Mouse (Mus musculus): Measurements from ENCODE around the gene Zfp710. TPM values are rescaled to one million over a fixed set of nuclear protein-coding genes. Genes with fewer than 3 reads are reported as not detected.

Gene Zfp710
- polyA plus RNA-seq, 1 experiment, result 0.20 TPM

DNA sequence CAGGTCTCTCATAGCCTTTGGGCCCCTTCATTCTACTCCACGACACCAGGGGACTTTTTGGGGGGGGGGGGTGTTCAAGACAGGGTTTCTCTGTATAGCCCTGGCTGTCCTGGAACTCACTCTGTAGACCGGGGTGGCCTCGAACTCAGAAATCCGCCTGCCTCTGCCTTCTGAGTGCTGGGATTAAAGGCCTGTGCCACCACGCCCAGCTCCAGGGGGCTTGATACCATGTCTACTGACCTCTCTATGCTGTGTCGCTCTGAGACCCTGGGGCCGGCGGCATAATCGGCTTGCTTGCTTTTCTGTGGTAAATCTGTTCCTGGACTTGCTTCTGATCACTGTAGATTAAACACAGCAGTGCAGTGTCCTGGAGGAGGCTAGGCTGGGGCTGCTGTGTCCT is 46.6 kb downstream of the Zfp710 start:
- no peak overlapping the region for H3K4me3 ChIP-seq (replicated peaks)
- no peaks in the 10 kb centered on the region for H3K36me3 ChIP-seq (ENCODE audit: control insufficient read depth)
- no peaks in the 10 kb centered on the region for H3K27me3 ChIP-seq (ENCODE audit: control insufficient read depth)
- peaks cover 25% of the 10 kb centered on the region for H3K4me1 ChIP-seq (ENCODE audit: control insufficient read depth)
- TF ChIP-seq GATA1 (IDR thresholded peaks at IDR 0.05; ENCODE audit: low read length), result no peak
- no peak for TF ChIP-seq TAL1 (IDR thresholded peaks at IDR 0.05; ENCODE audit: low read length)
- H3K9me3 ChIP-seq (ENCODE audit: control insufficient read depth, low read length), result no peaks in the 10 kb centered on the region

DNA sequence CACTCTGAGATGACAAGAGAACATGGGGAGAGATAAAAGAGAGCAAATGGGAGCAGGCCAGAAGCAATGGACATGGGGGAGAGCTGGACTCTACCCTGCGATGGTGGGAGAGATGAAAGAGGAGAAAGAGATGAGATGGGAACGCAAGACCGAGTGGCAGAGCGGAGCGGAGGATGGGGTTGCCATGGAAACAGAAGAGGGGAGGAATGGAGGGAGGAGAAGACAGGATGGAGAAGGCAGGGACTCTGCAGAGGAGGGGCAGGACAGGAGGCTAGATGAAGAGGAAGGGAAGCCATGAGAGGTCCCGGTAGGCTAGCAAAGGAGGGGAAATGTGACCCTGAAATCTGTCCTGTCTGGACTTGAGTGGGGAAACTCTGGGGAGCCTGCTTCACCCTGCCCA is 47.7 kb downstream of the Zfp710 start:
- TF ChIP-seq TAL1 (IDR thresholded peaks at IDR 0.05; ENCODE audit: low read length) (no peak), GATA1 (IDR thresholded peaks at IDR 0.05; ENCODE audit: low read length) (no peak)
- Histone ChIP-seq H3K4me1 (ENCODE audit: control insufficient read depth) (peaks cover 36% of the 10 kb centered on the region), H3K9me3 (ENCODE audit: control insufficient read depth, low read length) (no peaks in the 10 kb centered on the region), H3K4me3 (replicated peaks) (no peak overlapping the region), H3K36me3 (ENCODE audit: control insufficient read depth) (no peaks in the 10 kb centered on the region), H3K27me3 (ENCODE audit: control insufficient read depth) (no peaks in the 10 kb centered on the region)

DNA sequence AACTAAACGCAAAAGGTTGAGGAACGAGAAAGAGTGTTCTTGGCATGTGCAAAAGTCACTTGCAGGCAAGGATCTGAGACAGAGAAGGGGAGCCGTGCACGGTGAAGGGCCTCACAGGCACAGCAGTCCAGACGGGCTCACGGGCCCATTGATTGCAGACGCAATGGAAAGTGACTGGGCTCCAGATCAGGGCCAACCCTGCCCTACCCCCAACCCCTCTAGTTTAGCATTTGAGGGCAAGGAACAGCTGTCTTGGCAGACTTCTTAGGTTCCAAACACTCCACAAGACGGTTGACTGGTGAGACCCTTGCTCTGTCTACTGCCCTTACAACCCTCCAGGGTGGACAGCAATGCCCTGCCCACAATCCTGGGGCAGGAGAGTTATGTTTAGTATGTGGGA is 48.9 kb downstream of the Zfp710 start:
- TF ChIP-seq GATA1 (IDR thresholded peaks at IDR 0.05; ENCODE audit: low read length), result no peak
- TF ChIP-seq TAL1 (IDR thresholded peaks at IDR 0.05; ENCODE audit: low read length), result no peak
- no peaks in the 10 kb centered on the region for H3K36me3 ChIP-seq (ENCODE audit: control insufficient read depth)
- H3K4me1 ChIP-seq (ENCODE audit: control insufficient read depth), result peaks cover 42% of the 10 kb centered on the region
- no peaks in the 10 kb centered on the region for H3K9me3 ChIP-seq (ENCODE audit: control insufficient read depth, low read length)
- no peaks in the 10 kb centered on the region for H3K27me3 ChIP-seq (ENCODE audit: control insufficient read depth)
- H3K4me3 ChIP-seq (replicated peaks), result no peak overlapping the region

DNA sequence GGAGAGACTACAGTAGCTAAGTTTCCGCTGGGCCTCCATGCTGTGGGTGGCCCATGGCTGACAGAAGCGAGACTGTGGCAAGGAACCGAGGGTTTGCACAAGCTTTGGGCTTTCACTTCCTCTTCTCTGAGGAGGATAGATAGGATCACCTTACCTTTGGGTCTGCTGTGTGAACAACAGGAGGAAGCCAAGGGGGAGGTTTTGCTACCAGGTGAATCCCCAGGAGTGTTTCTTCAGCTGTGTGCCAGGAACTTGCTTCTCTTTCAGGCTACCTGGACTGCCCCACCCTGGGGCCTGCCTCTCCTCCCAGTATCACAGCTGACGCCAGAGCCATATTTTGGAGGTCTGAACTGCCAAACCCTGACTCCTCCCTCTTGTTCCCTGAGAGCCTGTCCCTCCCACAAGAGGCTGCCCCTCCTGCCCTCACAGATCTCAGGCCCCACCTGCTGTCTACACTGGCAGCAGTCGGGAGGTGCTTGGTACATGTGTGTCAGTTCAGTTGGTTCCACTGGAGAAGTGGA is 50.4 kb downstream of the Zfp710 start:
- no peak for TF ChIP-seq GATA1 (IDR thresholded peaks at IDR 0.05; ENCODE audit: low read length)
- TF ChIP-seq TAL1 (IDR thresholded peaks at IDR 0.05; ENCODE audit: low read length), result no peak
- Histone ChIP-seq H3K36me3 (ENCODE audit: control insufficient read depth) (no peaks in the 10 kb centered on the region), H3K4me1 (ENCODE audit: control insufficient read depth) (peaks cover 44% of the 10 kb centered on the region), H3K4me3 (replicated peaks) (peak overlapping the region; percentile 2), H3K27me3 (ENCODE audit: control insufficient read depth) (no peaks in the 10 kb centered on the region), H3K9me3 (ENCODE audit: control insufficient read depth, low read length) (no peaks in the 10 kb centered on the region)

DNA sequence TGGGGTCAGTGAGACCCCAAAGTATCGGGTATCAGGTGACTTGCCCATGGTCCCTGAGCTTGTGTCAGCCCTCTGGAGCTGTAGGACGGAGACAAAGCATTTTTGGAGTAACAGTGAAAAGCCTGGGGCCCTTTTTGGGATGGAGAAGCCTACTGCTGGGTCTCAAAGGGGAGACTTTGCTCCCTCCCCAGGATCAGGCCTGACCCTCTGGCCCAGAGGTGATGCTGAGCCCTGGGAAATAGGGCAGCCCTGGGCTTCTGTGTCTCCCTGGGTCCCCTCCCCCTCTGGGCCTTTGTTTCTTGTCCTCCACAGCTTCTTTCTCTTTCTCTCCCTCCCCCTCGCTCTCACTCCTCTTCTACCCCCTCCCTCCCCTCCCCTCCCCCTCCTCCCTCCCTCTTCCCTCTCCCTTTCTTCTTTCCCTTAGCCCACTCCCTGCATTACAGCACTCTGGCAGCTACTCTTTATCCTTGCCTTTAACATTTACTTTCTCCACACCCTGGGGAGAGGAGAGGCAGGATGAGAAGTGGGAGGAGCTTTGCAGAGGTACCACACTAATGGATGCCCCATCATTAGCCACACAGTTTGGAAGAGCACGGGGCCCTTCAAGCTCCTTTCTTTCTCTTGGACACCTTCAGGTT is 51.5 kb downstream of the Zfp710 start:
- Histone ChIP-seq H3K36me3 (ENCODE audit: control insufficient read depth) (no peaks in the 10 kb centered on the region), H3K9me3 (ENCODE audit: control insufficient read depth, low read length) (no peaks in the 10 kb centered on the region), H3K4me1 (ENCODE audit: control insufficient read depth) (peaks cover 41% of the 10 kb centered on the region), H3K4me3 (replicated peaks) (no peak overlapping the region), H3K27me3 (ENCODE audit: control insufficient read depth) (no peaks in the 10 kb centered on the region)
- no peak for TF ChIP-seq GATA1 (IDR thresholded peaks at IDR 0.05; ENCODE audit: low read length)
- TF ChIP-seq TAL1 (IDR thresholded peaks at IDR 0.05; ENCODE audit: low read length), result no peak

DNA sequence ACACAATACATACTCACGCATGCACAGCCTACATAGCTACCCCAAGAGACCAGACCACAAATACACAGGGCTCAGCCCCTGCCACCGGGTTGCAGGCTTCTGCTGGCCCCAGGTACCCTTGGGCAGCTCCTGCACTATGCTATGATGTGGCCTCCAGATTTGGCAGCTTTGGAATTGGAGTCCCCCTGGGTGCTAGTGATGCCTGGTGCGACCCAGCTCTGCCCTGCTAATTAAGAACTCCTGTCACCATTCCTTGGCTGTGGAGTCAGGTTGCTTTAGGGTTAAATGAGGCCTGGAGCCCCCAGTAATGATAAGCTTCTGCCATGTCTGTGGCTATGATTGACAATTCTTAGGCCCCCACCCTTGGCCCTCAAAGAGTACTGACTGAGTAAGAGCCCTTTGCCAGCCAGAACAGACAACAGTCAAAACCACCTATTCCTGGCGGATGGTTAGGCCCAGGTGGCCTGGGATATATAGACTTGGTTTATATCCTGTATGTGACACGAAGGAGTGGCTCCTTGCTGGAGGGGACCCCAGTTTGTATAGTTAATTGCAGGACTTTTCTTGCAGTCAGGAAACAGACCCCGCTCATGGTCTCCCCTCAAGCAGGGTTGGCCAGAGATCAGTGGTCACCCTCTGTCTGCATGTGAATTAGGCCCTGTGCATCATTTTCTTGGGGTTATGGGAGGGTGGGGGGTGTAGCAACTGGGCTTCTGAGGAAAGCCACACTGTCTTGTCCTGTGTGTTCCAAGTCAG is 52.5 kb downstream of the Zfp710 start:
- no peaks in the 10 kb centered on the region for H3K27me3 ChIP-seq (ENCODE audit: control insufficient read depth)
- no peaks in the 10 kb centered on the region for H3K9me3 ChIP-seq (ENCODE audit: control insufficient read depth, low read length)
- peaks cover 41% of the 10 kb centered on the region for H3K4me1 ChIP-seq (ENCODE audit: control insufficient read depth)
- no peak overlapping the region for H3K4me3 ChIP-seq (replicated peaks)
- TF ChIP-seq GATA1 (IDR thresholded peaks at IDR 0.05; ENCODE audit: low read length) (no peak), TAL1 (IDR thresholded peaks at IDR 0.05; ENCODE audit: low read length) (no peak)
- peaks cover 6% of the 10 kb centered on the region for H3K36me3 ChIP-seq (ENCODE audit: control insufficient read depth)

DNA sequence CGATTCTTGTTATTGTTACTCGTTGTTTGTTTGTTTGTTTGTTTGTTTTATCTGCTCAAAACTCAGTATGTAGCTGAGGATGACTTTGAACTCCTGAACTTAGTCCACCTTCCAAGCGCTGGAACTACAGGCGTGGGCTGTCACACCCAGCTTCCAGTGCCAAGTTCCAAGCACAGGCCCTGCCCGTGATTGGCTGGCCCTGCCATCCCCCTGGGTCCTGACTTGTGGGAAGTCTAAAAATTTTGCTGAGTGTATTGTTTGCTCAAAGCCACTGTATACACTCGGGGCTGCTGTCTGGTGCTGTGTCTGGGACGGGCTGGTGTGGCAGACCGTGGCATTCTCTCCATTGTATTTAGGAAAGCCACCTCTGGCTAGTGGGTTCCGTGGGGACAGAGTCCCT is 53.2 kb downstream of the Zfp710 start:
- TF ChIP-seq TAL1 (IDR thresholded peaks at IDR 0.05; ENCODE audit: low read length) (no peak), GATA1 (IDR thresholded peaks at IDR 0.05; ENCODE audit: low read length) (no peak)
- Histone ChIP-seq H3K36me3 (ENCODE audit: control insufficient read depth) (peaks cover 8% of the 10 kb centered on the region), H3K4me3 (replicated peaks) (no peak overlapping the region), H3K27me3 (ENCODE audit: control insufficient read depth) (no peaks in the 10 kb centered on the region), H3K9me3 (ENCODE audit: control insufficient read depth, low read length) (no peaks in the 10 kb centered on the region), H3K4me1 (ENCODE audit: control insufficient read depth) (peaks cover 41% of the 10 kb centered on the region)

DNA sequence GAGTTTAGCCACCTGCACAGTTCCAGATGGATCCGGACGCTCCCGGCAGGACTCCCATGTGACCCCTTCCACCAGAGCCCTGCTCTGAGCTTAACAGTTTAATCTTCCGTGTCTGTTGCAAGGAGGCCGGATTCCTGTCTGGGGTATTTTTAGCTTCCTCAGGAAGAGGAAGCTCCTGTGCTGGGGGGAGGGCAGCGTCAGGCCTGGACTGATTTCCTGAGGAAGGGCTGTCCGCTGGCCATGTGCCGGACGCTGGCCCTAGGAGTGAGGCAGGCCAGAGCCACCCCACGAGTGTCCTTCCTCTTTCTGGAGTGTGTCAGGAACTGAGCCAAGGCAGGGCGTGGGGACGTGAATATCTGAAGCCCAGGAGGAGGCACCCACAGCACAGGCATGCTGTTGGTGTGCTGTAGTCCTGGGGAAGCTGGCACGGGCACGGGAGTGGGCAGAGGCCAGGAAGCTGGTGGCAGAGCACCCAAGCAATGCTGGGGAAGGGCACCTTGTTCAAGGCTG is 54.2 kb downstream of the Zfp710 start:
- no peak for TF ChIP-seq GATA1 (IDR thresholded peaks at IDR 0.05; ENCODE audit: low read length)
- TF ChIP-seq TAL1 (IDR thresholded peaks at IDR 0.05; ENCODE audit: low read length), result no peak
- Histone ChIP-seq H3K4me3 (replicated peaks) (no peak overlapping the region), H3K9me3 (ENCODE audit: control insufficient read depth, low read length) (no peaks in the 10 kb centered on the region), H3K27me3 (ENCODE audit: control insufficient read depth) (no peaks in the 10 kb centered on the region), H3K36me3 (ENCODE audit: control insufficient read depth) (peaks cover 12% of the 10 kb centered on the region), H3K4me1 (ENCODE audit: control insufficient read depth) (peaks cover 41% of the 10 kb centered on the region)
